ENCODE assay signal across 15 mouse cellular contexts in genomic region chr15:30462804-30463423, GRCm38 (mm10).
DNase-seq lines count a peak whose midpoint lies in the region; ATAC-seq and TF ChIP-seq lines count a peak whose summit lies in the region.
"Had no signal": no experiment of that assay in that cellular context is flagged by ENCODE, and none has a peak within 500 bp of the region (broad histone marks: within the 10 kb centered on the region; RNA-seq: fewer than 3 reads in every experiment).

No protein-coding gene starts in this region.

- no peaks in the 10 kb centered on the region for H3K4me1 ChIP-seq in kidney, embryonic 14.5 days (ENCODE audit: control insufficient read depth, insufficient read depth, low read length)
- no peaks in the 10 kb centered on the region for H3K4me1 ChIP-seq in thymus, adult 2 months (replicated peaks; ENCODE audit: control insufficient read depth, insufficient read depth, low read length)

- no peak overlapping the region for H3K4me2 ChIP-seq in kidney, embryonic 14.5 days (replicated peaks; ENCODE audit: low read depth, low read length)
- H3K4me2 ChIP-seq: heart, embryonic 12.5 days; hindbrain, embryonic 15.5 days had no signal

- TF ChIP-seq CTCF in thymus, adult 2 months (IDR thresholded peaks at IDR 0.05; ENCODE audit: borderline replicate concordance, control insufficient read depth, extremely low read depth, insufficient read depth, low read length, poor library complexity) = no peak

- no peak overlapping the region for H3K9ac ChIP-seq in kidney, embryonic 14.5 days (ENCODE audit: low read depth, low read length)
- H3K9ac ChIP-seq: forebrain, postnatal 0 days; heart, embryonic 12.5 days; hindbrain, embryonic 15.5 days had no signal

- H3K27ac ChIP-seq in kidney, embryonic 14.5 days (ENCODE audit: low read depth, low read length) = no peak overlapping the region
- no peak overlapping the region for H3K27ac ChIP-seq in thymus, adult 2 months (ENCODE audit: control insufficient read depth, insufficient read depth, low read length)
- H3K27ac ChIP-seq: hindbrain, embryonic 15.5 days had no signal

- ATAC-seq in kidney, embryonic 14.5 days (ENCODE audit: low FRiP score, low TSS enrichment) = peak; percentile 75
- ATAC-seq: forebrain, postnatal 0 days had no signal

- no peaks in the 10 kb centered on the region for H3K27me3 ChIP-seq in kidney, embryonic 14.5 days (ENCODE audit: control insufficient read depth, insufficient read depth, low read length)
- H3K27me3 ChIP-seq in thymus, adult 2 months (ENCODE audit: control insufficient read depth, insufficient read depth, low read length) = no peaks in the 10 kb centered on the region
- H3K27me3 ChIP-seq: heart, embryonic 12.5 days; hindbrain, embryonic 15.5 days had no signal

- H3K4me3 ChIP-seq in kidney, embryonic 14.5 days (ENCODE audit: low read length) = no peak overlapping the region
- no peak overlapping the region for H3K4me3 ChIP-seq in thymus, adult 2 months (ENCODE audit: control insufficient read depth, insufficient read depth, low read length)
- H3K4me3 ChIP-seq: heart, embryonic 12.5 days; hindbrain, embryonic 15.5 days had no signal

- peak; percentile 23 for DNase-seq in embryo, embryonic 10.5 days (ENCODE audit: low spot score)
- DNase-seq in embryo, embryonic 11 days = no peak
- no peak for DNase-seq in kidney, postnatal 4 days
- peak; percentile 29 for DNase-seq in thymus, postnatal 0 days (ENCODE audit: low spot score)
- no peak for DNase-seq in thymus, adult 2 months
- no peak for DNase-seq in layer of hippocampus, adult 11-12 months (ENCODE audit: low spot score)
- DNase-seq: adrenal gland, postnatal 10 days; B cell, adult 2 months; cerebellum, adult 11-12 months; cerebellum, adult 9-10 months; forebrain, postnatal 0 days; gastrocnemius, postnatal 14 days had no signal

- TF ChIP-seq POLR2A in thymus, adult 2 months (IDR thresholded peaks at IDR 0.05; ENCODE audit: control insufficient read depth, extremely low read depth, insufficient read depth, low read length, poor library complexity) = no peak

- no peaks in the 10 kb centered on the region for H3K36me3 ChIP-seq in kidney, embryonic 14.5 days (ENCODE audit: control insufficient read depth, insufficient read depth, low read length)
- no peaks in the 10 kb centered on the region for H3K36me3 ChIP-seq in thymus, adult 2 months (ENCODE audit: control insufficient read depth, insufficient read depth, low read length)
- H3K36me3 ChIP-seq: heart, embryonic 12.5 days; hindbrain, embryonic 15.5 days had no signal

- H3K9me3 ChIP-seq in kidney, embryonic 14.5 days (ENCODE audit: control insufficient read depth, low read length) = no peaks in the 10 kb centered on the region
- H3K9me3 ChIP-seq: heart, embryonic 12.5 days; hindbrain, embryonic 15.5 days had no signal

- 28% methylated on average over 2 of the region's 2 CpGs for WGBS in kidney, embryonic 14.5 days
- 30% methylated on average over 2 of the region's 2 CpGs for WGBS in thymus, adult 2 months

Comparison
In these comparisons a context has a peak if more than half of its experiments do, and no peak if none do; other contexts are left out.
1. DNase-seq: peak in embryo, embryonic 10.5 days (single experiment) and thymus, postnatal 0 days (single experiment); none in embryo, embryonic 11 days (single experiment), kidney, postnatal 4 days (0 of 2), thymus, adult 2 months (single experiment) and layer of hippocampus, adult 11-12 months (single experiment).